Mouse (Mus musculus) C2C12 (cell line): ENCODE data around the gene Zfp423. TPM values are rescaled to one million over a fixed set of nuclear protein-coding genes. Genes with fewer than 3 reads are reported as not detected.
"Not testable (repeated sequence)": the region's sequence is repeated elsewhere in the genome, so short reads cannot be mapped to it uniquely, and the experiment has no call there.

Source experiments
- H3K27me3 ChIP-seq: one replicate; pipeline ENCODE4 v1.6.1; 2011; ENCODE audit not compliant: control insufficient read depth, insufficient read depth, insufficient read length
- H3K36me3 ChIP-seq: one replicate; pipeline ENCODE4 v1.6.1; 2011; ENCODE audit not compliant: control insufficient read depth, insufficient read depth
- H3K4me3 ChIP-seq: one replicate; pipeline ENCODE4 v1.5.1; 2011; ENCODE audit warnings: mild to moderate bottlenecking, control low read depth; ENCODE audit not compliant: poor library complexity, insufficient read depth, severe bottlenecking
- H3K79me2 ChIP-seq: one replicate; pipeline ENCODE4 v1.6.1; 2011; ENCODE audit not compliant: control insufficient read depth, insufficient read depth
- H3K79me3 ChIP-seq: one replicate; pipeline ENCODE4 v1.6.1; 2011; ENCODE audit warnings: low read depth, control low read depth
- H3ac ChIP-seq: one replicate; pipeline ENCODE3; 2011; ENCODE audit warnings: low read depth; ENCODE audit not compliant: control insufficient read depth, insufficient read length
- CEBPB ChIP-seq: IDR thresholded peaks from one replicate; pipeline ENCODE4 v1.6.1; 2011; ENCODE audit warnings: low read depth, mild to moderate bottlenecking, control low read depth, moderate library complexity
- CTCF ChIP-seq: IDR thresholded peaks from one replicate; pipeline ENCODE4 v1.5.1; 2011; ENCODE audit not compliant: control insufficient read depth, insufficient read depth, insufficient read length
- FOSL1 ChIP-seq: IDR thresholded peaks from one replicate; pipeline ENCODE4 v1.8.0; 2011; ENCODE audit warnings: mild to moderate bottlenecking, low read length; ENCODE audit not compliant: poor library complexity, insufficient read depth, severe bottlenecking
- MAX ChIP-seq: IDR thresholded peaks from one replicate; pipeline ENCODE4 v1.6.1; 2011; ENCODE audit warnings: mild to moderate bottlenecking, control low read depth
- MYOD1 ChIP-seq: IDR thresholded peaks from one replicate; pipeline ENCODE4 v1.6.1; 2011; ENCODE audit warnings: low read depth; ENCODE audit not compliant: control insufficient read depth, insufficient read length
- MYOG ChIP-seq: IDR thresholded peaks from one replicate; pipeline ENCODE4 v1.6.1; 2011; ENCODE audit not compliant: control insufficient read depth, insufficient read length; ENCODE audit errors: extremely low read depth
- USF1 ChIP-seq: IDR thresholded peaks from one replicate; pipeline ENCODE4 v1.6.1; 2011; ENCODE audit warnings: low read depth, mild to moderate bottlenecking, control low read depth, moderate library complexity
- polyA plus RNA-seq: library from polyadenylated mRNA; unstranded; fragments of >200 nt; fragmentation: generic; extraction: Trizol; gene quantifications from one replicate; pipeline ENCODE4 v1.2.1, GENCODE M21; 2012; ENCODE audit warnings: missing spikeins

The Zfp423 gene
- polyA plus RNA-seq, 1 experiment = 0.14 TPM

DNA sequence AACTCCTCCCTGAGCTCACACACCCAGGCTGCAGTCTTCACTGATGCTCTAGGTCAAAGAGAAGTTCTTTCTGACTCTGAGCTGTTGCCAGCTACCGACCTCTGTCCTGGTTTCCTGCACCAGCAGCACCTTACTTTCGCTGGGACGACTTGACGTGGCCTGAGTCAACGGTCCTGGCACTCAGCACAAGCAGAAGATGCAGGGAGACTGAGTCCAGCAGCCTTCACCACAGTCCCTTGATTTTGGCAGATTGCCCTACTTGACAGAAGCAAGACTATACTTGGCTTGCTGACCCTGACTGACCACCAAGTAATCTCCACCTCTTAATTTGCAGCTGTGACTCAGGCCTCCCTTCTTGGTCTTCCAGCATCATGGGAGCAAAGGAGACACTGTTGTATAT, 110.6 kb downstream of the Zfp423 start:
- Histone ChIP-seq H3K36me3 (no peaks in the 10 kb centered on the region), H3K79me3 (no peaks in the 10 kb centered on the region), H3ac (no peak overlapping the region), H3K27me3 (peaks cover 17% of the 10 kb centered on the region), H3K79me2 (no peaks in the 10 kb centered on the region), H3K4me3 (no peak overlapping the region)
- TF ChIP-seq MYOG (no peak), MAX (no peak), USF1 (no peak), CTCF (no peak), CEBPB (no peak), FOSL1 (no peak), MYOD1 (no peak)

- no peak for TF ChIP-seq FOSL1
- no peak for TF ChIP-seq MYOD1
- no peak for TF ChIP-seq USF1
- TF ChIP-seq MYOG = no peak
- H3K36me3 ChIP-seq = no peaks in the 10 kb centered on the region
- H3ac ChIP-seq = no peak overlapping the region
- H3K79me2 ChIP-seq = no peaks in the 10 kb centered on the region
- no peak overlapping the region for H3K4me3 ChIP-seq
- no peaks in the 10 kb centered on the region for H3K79me3 ChIP-seq
- peaks cover 17% of the 10 kb centered on the region for H3K27me3 ChIP-seq
These were observed 111.6 kb downstream of the Zfp423 start for GRCm38 (mm10) chr8:87847796-87848195.

GRCm38 (mm10) chr8:87842096-87842495, 117.3 kb downstream of the Zfp423 start:
- not testable (repeated sequence) for H3ac ChIP-seq, H3K4me3 ChIP-seq, H3K36me3 ChIP-seq, H3K79me3 ChIP-seq, H3K79me2 ChIP-seq
- peaks cover 16% of the 10 kb centered on the region for H3K27me3 ChIP-seq

- Histone ChIP-seq H3K79me2 (no peaks in the 10 kb centered on the region), H3ac (no peak overlapping the region), H3K36me3 (no peaks in the 10 kb centered on the region), H3K27me3 (peaks cover 7% of the 10 kb centered on the region), H3K4me3 (no peak overlapping the region), H3K79me3 (no peaks in the 10 kb centered on the region)
- TF ChIP-seq USF1 = no peak
- TF ChIP-seq MYOG = no peak
- TF ChIP-seq CTCF = no peak
- TF ChIP-seq FOSL1 = no peak
- no peak for TF ChIP-seq MAX
- no peak for TF ChIP-seq MYOD1
- no peak for TF ChIP-seq CEBPB
These were observed 122.1 kb downstream of the Zfp423 start for GRCm38 (mm10) chr8:87837266-87837665.

GRCm38 (mm10) chr8:87836866-87837265, 122.5 kb downstream of the Zfp423 start:
- H3K27me3 ChIP-seq = peaks cover 7% of the 10 kb centered on the region
- H3K79me3 ChIP-seq = no peaks in the 10 kb centered on the region
- no peak for TF ChIP-seq MYOD1
- TF ChIP-seq MAX = no peak
- TF ChIP-seq CEBPB = no peak
- TF ChIP-seq FOSL1 = no peak
- TF ChIP-seq USF1 = no peak
- TF ChIP-seq MYOG = no peak
- no peak for TF ChIP-seq CTCF
- no peaks in the 10 kb centered on the region for H3K36me3 ChIP-seq
- no peaks in the 10 kb centered on the region for H3K79me2 ChIP-seq
- no peak overlapping the region for H3K4me3 ChIP-seq
- no peak overlapping the region for H3ac ChIP-seq

- H3K27me3 ChIP-seq = peaks cover 7% of the 10 kb centered on the region
- H3K79me2 ChIP-seq = no peaks in the 10 kb centered on the region
- no peaks in the 10 kb centered on the region for H3K79me3 ChIP-seq
- H3ac ChIP-seq = no peak overlapping the region
- no peak for TF ChIP-seq CEBPB
- no peak for TF ChIP-seq CTCF
- no peak for TF ChIP-seq MAX
- no peak for TF ChIP-seq MYOG
- TF ChIP-seq USF1 = no peak
- no peak for TF ChIP-seq MYOD1
- TF ChIP-seq FOSL1 = no peak
- no peak overlapping the region for H3K4me3 ChIP-seq
- no peaks in the 10 kb centered on the region for H3K36me3 ChIP-seq
These were observed 123.5 kb downstream of the Zfp423 start for GRCm38 (mm10) chr8:87835924-87836323.
